Mouse (Mus musculus) midbrain, postnatal 0 days (tissue): ENCODE results near the gene Papola. TPM values are rescaled to one million over a fixed set of nuclear protein-coding genes. Genes with fewer than 3 reads are reported as not detected.

Source experiments
- ATAC-seq: fragments of 200-750 bp; cut with Nextera tagmentation; 2 replicates; pipeline ENCODE4 v1.8.0; 2017; ENCODE audit warnings: moderate number of reproducible peaks, mild to moderate bottlenecking, moderate TSS enrichment, moderate library complexity; ENCODE audit not compliant: low FRiP score
- DNase-seq: peaks from one replicate; pipeline ENCODE4 v3.0.0-alpha.2; 2015; ENCODE audit warnings: low spot score
- H3K27ac ChIP-seq: fragments of 300-500 bp; sonication (generic); 2 replicates; pipeline ENCODE4 v1.5.1; 2014; ENCODE audit warnings: low read depth, mild to moderate bottlenecking, low read length, mixed read lengths
- H3K27me3 ChIP-seq: fragments of 300-500 bp; sonication (generic); 2 replicates; pipeline ENCODE4 v1.6.1; 2014; ENCODE audit warnings: low read length, control low read depth, mixed read lengths; ENCODE audit not compliant: insufficient read depth
- H3K36me3 ChIP-seq: fragments of 300-500 bp; sonication (generic); 2 replicates; pipeline ENCODE4 v1.6.1; 2014; ENCODE audit warnings: low read length, control low read depth, mixed read lengths; ENCODE audit not compliant: insufficient read depth
- H3K4me1 ChIP-seq: fragments of 300-500 bp; sonication (generic); 2 replicates; pipeline ENCODE4 v1.6.1; 2014; ENCODE audit warnings: mild to moderate bottlenecking, control low read depth, antibody characterized with exemption, low read length, mixed read lengths; ENCODE audit not compliant: insufficient read depth
- H3K4me2 ChIP-seq: fragments of 300-500 bp; sonication (generic); 2 replicates; pipeline ENCODE4 v1.6.1; 2014; ENCODE audit warnings: low read depth, mild to moderate bottlenecking, low read length, mixed read lengths; ENCODE audit not compliant: poor library complexity, severe bottlenecking
- H3K4me3 ChIP-seq: fragments of 300-500 bp; sonication (generic); 2 replicates; pipeline ENCODE4 v1.5.1; 2014; ENCODE audit warnings: low read depth, mild to moderate bottlenecking, low read length, moderate library complexity
- H3K9ac ChIP-seq: fragments of 300-500 bp; sonication (generic); replicated peaks from 2 replicates; pipeline ENCODE4 v1.6.1; 2014; ENCODE audit warnings: mild to moderate bottlenecking, low read length, moderate library complexity, mixed read lengths; ENCODE audit not compliant: poor library complexity, severe bottlenecking
- H3K9me3 ChIP-seq: fragments of 300-500 bp; sonication (generic); 2 replicates; pipeline ENCODE4 v1.6.1; 2016; ENCODE audit warnings: low read length, control low read depth
- CTCF ChIP-seq: IDR thresholded peaks from 2 replicates; pipeline ENCODE4 v1.5.1; 2016; ENCODE audit warnings: antibody characterized with exemption, mild to moderate bottlenecking
- WGBS: fragments of 180-500 bp; shearing (Covaris S2); extraction: QIAGEN DNeasy Blood & Tissue Kit; methylation state at CpG from one replicate; pipeline ENCODE4 v1.1.7; 2014; 5-methylcytosine and 5-hydroxymethylcytosine counted together
- polyA plus RNA-seq: library from polyadenylated mRNA; unstranded; fragments of >200 nt; fragmentation: Nextera tagmentation; extraction: Ambion mirVana; gene quantifications from 2 replicates; pipeline ENCODE4 v1.2.1, GENCODE M21; 2015
- total RNA-seq: library from RNA; depleted of rRNA; stranded (reverse); fragments of >200 nt; gene quantifications from 2 replicates; pipeline ENCODE4 v1.2.3, GENCODE M21; 2014; rRNA removed

Gene Papola
- total RNA-seq (72.7 and 155 TPM in 2 replicates), polyA plus RNA-seq (104 and 116 TPM in 2 replicates)

- WGBS: under 1% methylated on average over 57 of the region's 85 CpGs
These were observed at the start of gene Papola for GRCm38 (mm10) chr12:105784196-105784999. TSS of gene Papola (plus strand) at chr12:105784694.

GRCm38 (mm10) chr12:105735226-105735888, 49.1 kb upstream of the Papola start:
- ATAC-seq (no peak), DNase-seq (no peak)
- H3K9ac ChIP-seq: no peak overlapping the region
- no peak overlapping the region for H3K27ac ChIP-seq
- no peak for TF ChIP-seq CTCF
- H3K36me3 ChIP-seq: no peaks in the 10 kb centered on the region
- H3K27me3 ChIP-seq: no peaks in the 10 kb centered on the region
- no peaks in the 10 kb centered on the region for H3K4me1 ChIP-seq
- H3K9me3 ChIP-seq: no peaks in the 10 kb centered on the region
- H3K4me2 ChIP-seq: no peak overlapping the region
- 66% methylated on average over 7 of the region's 7 CpGs for WGBS
- H3K4me3 ChIP-seq: no peak overlapping the region

More at GRCm38 (mm10) chr12:105784196-105784999, at the start of gene Papola:
- H3K36me3 ChIP-seq: no peaks in the 10 kb centered on the region
- DNase-seq (peak; percentile 95), ATAC-seq (peak; percentile 95)
- peak within 1 kb of the TSS; percentile 48 for H3K4me2 ChIP-seq
- TF ChIP-seq CTCF: no peak
- H3K27me3 ChIP-seq: no peaks in the 10 kb centered on the region
- no peaks in the 10 kb centered on the region for H3K9me3 ChIP-seq
- peak within 1 kb of the TSS; percentile 70 for H3K4me3 ChIP-seq
- peaks cover 6% of the 10 kb centered on the region; the same call in 1 of the 2 replicates for H3K4me1 ChIP-seq
- peak within 1 kb of the TSS; percentile 95 for H3K27ac ChIP-seq
- peak within 1 kb of the TSS; percentile 89 for H3K9ac ChIP-seq

GRCm38 (mm10) chr12:105735889-105736251, 48.6 kb upstream of the Papola start:
- Histone ChIP-seq H3K9ac (no peak overlapping the region), H3K4me3 (no peak overlapping the region), H3K9me3 (no peaks in the 10 kb centered on the region), H3K36me3 (no peaks in the 10 kb centered on the region), H3K27me3 (no peaks in the 10 kb centered on the region), H3K4me2 (no peak overlapping the region), H3K27ac (no peak overlapping the region), H3K4me1 (no peaks in the 10 kb centered on the region)
- DNase-seq: no peak
- TF ChIP-seq CTCF: no peak
- 90% methylated on average over 6 of the region's 6 CpGs for WGBS
- ATAC-seq: no peak

GRCm38 (mm10) chr12:105738316-105739096, 46.0 kb upstream of the Papola start:
- Histone ChIP-seq H3K27me3 (no peaks in the 10 kb centered on the region), H3K9ac (no peak overlapping the region), H3K4me2 (no peak overlapping the region), H3K4me1 (no peaks in the 10 kb centered on the region), H3K27ac (no peak overlapping the region), H3K4me3 (no peak overlapping the region), H3K36me3 (no peaks in the 10 kb centered on the region), H3K9me3 (no peaks in the 10 kb centered on the region)
- no peak for TF ChIP-seq CTCF
- no peak for ATAC-seq
- WGBS: 87% methylated on average over 15 of the region's 15 CpGs
- DNase-seq: no peak

GRCm38 (mm10) chr12:105739656-105740055, 44.8 kb upstream of the Papola start:
- no peak overlapping the region for H3K9ac ChIP-seq
- DNase-seq (no peak), ATAC-seq (no peak)
- WGBS: 85% methylated on average over 8 of the region's 8 CpGs
- H3K27ac ChIP-seq: no peak overlapping the region
- no peak overlapping the region for H3K4me3 ChIP-seq
- H3K4me2 ChIP-seq: no peak overlapping the region
- no peaks in the 10 kb centered on the region for H3K27me3 ChIP-seq
- no peak for TF ChIP-seq CTCF
- no peaks in the 10 kb centered on the region for H3K4me1 ChIP-seq
- H3K9me3 ChIP-seq: no peaks in the 10 kb centered on the region
- H3K36me3 ChIP-seq: no peaks in the 10 kb centered on the region
